Mouse (Mus musculus) heart, embryonic 13.5 days (tissue): ENCODE data around the gene Rc3h1. TPM values are rescaled to one million over a fixed set of nuclear protein-coding genes. Genes with fewer than 3 reads are reported as not detected.

Experiments
- ATAC-seq: fragments of 200-750 bp; cut with Nextera tagmentation; 2 replicates; pipeline ENCODE4 v1.8.0; 2017; ENCODE audit warnings: moderate TSS enrichment; ENCODE audit not compliant: insufficient number of reproducible peaks, low FRiP score, low TSS enrichment; ENCODE audit errors: extremely low read depth
- H3K27ac ChIP-seq: fragments of 300-500 bp; sonication (generic); replicated peaks from 2 replicates; pipeline ENCODE4 v1.5.1; 2015; ENCODE audit warnings: moderate library complexity, mild to moderate bottlenecking, inconsistent platforms
- H3K27me3 ChIP-seq: fragments of 300-500 bp; sonication (generic); replicated peaks from 2 replicates; pipeline ENCODE4 v1.6.1; 2015; ENCODE audit warnings: mild to moderate bottlenecking, inconsistent platforms
- H3K36me3 ChIP-seq: fragments of 300-500 bp; sonication (generic); 2 replicates; pipeline ENCODE4 v1.6.1; 2015; ENCODE audit warnings: mild to moderate bottlenecking, inconsistent platforms
- H3K4me1 ChIP-seq: fragments of 300-500 bp; sonication (generic); 2 replicates; pipeline ENCODE4 v1.6.1; 2015; ENCODE audit warnings: inconsistent platforms
- H3K4me2 ChIP-seq: fragments of 300-500 bp; sonication (generic); 2 replicates; pipeline ENCODE4 v1.6.1; 2015; ENCODE audit warnings: inconsistent platforms, mild to moderate bottlenecking, moderate library complexity
- H3K4me3 ChIP-seq: fragments of 300-500 bp; sonication (generic); 2 replicates; pipeline ENCODE4 v1.5.1; 2015; ENCODE audit warnings: moderate library complexity, mild to moderate bottlenecking, inconsistent platforms
- H3K9ac ChIP-seq: fragments of 300-500 bp; sonication (generic); 2 replicates; pipeline ENCODE4 v1.6.1; 2015; ENCODE audit warnings: inconsistent platforms, mild to moderate bottlenecking, moderate library complexity
- H3K9me3 ChIP-seq: fragments of 300-500 bp; sonication (generic); 2 replicates; pipeline ENCODE4 v1.6.1; 2016; ENCODE audit warnings: inconsistent platforms
- WGBS: fragments of 180-500 bp; shearing (Covaris S2); methylation state at CpG from one replicate; pipeline ENCODE4 v1.1.7; 2015; ENCODE audit warnings: mixed read lengths; 5-methylcytosine and 5-hydroxymethylcytosine counted together
- polyA plus RNA-seq: library from polyadenylated mRNA; unstranded; fragments of >200 nt; fragmentation: Nextera tagmentation; extraction: Ambion mirVana; gene quantifications from 2 replicates; pipeline ENCODE4 v1.2.1, GENCODE M21; 2015

Rc3h1 gene
- polyA plus RNA-seq, 1 experiment from 2014 or later, result 5.3 TPM

DNA sequence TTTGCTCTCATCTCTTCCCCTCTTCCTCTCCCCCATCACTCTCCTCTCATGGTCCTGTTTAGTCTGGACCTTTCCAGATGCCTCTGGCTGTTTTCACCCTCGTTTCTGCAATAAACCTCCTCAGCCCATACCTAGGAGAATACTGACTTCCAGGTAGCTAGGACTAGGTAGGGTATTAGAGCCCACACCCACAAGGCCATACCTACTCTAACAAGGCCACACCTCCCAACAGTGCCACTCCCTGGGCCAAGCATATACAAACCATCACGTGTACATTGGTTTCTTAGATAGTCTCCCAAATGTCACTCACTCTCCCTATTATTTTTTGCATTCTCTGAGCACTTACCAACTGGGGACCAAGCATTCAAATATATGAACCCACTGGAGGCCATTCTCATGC lies 21.2 kb upstream of the Rc3h1 start:
- no peak for ATAC-seq
- Histone ChIP-seq H3K4me1 (no peaks in the 10 kb centered on the region), H3K9ac (no peak overlapping the region), H3K36me3 (no peaks in the 10 kb centered on the region), H3K27ac (no peak overlapping the region), H3K9me3 (no peaks in the 10 kb centered on the region), H3K4me3 (no peak overlapping the region), H3K4me2 (no peak overlapping the region), H3K27me3 (no peaks in the 10 kb centered on the region)
- 54% methylated on average over 2 of the region's 2 CpGs for WGBS

DNA sequence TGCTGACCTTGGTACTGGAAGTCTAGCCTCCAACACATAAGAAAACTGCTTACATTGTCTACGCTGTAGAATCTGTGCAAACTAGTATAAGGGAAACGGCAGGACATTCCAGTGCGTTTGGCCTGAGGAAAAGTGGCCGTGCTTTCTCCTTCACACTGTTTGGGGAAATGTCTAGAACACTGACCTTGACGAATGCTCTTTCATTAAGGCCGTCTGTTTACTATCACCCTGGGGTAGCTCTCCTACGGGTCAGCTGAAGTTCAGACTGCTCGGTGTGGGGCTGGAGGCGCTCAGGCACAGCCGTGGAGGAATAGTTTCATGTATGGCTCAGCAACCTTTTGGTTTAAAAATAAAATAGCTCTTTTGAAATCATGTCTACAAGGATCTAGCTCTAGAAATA lies 6.5 kb upstream of the Rc3h1 start:
- H3K9ac ChIP-seq, result 0 out of 2 replicates have a peak overlapping the region, but pooled peaks have one; percentile 10
- H3K27me3 ChIP-seq, result no peaks in the 10 kb centered on the region
- H3K27ac ChIP-seq, result peak overlapping the region; percentile 82
- no peak for ATAC-seq
- H3K4me2 ChIP-seq, result peak overlapping the region; percentile 47
- H3K4me1 ChIP-seq, result peaks cover 19% of the 10 kb centered on the region
- H3K9me3 ChIP-seq, result no peaks in the 10 kb centered on the region
- 23% methylated on average over 10 of the region's 10 CpGs for WGBS
- H3K36me3 ChIP-seq, result no peaks in the 10 kb centered on the region
- H3K4me3 ChIP-seq, result no peak overlapping the region

DNA sequence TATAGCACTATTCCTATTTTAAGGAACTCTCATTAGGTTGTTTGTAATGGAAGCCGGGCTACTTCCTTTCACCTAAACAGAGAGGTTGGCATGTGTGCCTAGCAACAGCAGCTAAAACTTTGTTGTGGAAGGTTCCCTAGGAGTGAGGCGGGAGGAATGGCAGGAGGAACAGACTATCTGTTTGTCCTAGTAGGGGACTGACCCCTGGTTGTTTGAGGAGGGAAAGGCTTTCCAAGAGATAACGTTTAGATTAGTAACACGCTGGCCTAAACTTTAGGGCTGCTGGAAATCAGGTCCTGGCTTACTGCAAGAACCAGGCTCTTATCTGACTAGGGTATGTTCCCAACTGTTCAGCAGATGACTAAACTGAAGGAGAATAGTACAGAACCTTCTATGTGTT lies 2.2 kb upstream of the Rc3h1 start:
- H3K36me3 ChIP-seq, result no peaks in the 10 kb centered on the region
- 10% methylated on average over 4 of the region's 4 CpGs for WGBS
- H3K4me1 ChIP-seq, result peaks cover 39% of the 10 kb centered on the region
- no peaks in the 10 kb centered on the region for H3K27me3 ChIP-seq
- H3K9ac ChIP-seq, result no peak overlapping the region
- H3K9me3 ChIP-seq, result no peaks in the 10 kb centered on the region
- no peak overlapping the region for H3K4me3 ChIP-seq
- peak overlapping the region; percentile 37; the same call in 1 of the 2 replicates for H3K27ac ChIP-seq
- ATAC-seq, result no peak
- H3K4me2 ChIP-seq, result no peak overlapping the region

DNA sequence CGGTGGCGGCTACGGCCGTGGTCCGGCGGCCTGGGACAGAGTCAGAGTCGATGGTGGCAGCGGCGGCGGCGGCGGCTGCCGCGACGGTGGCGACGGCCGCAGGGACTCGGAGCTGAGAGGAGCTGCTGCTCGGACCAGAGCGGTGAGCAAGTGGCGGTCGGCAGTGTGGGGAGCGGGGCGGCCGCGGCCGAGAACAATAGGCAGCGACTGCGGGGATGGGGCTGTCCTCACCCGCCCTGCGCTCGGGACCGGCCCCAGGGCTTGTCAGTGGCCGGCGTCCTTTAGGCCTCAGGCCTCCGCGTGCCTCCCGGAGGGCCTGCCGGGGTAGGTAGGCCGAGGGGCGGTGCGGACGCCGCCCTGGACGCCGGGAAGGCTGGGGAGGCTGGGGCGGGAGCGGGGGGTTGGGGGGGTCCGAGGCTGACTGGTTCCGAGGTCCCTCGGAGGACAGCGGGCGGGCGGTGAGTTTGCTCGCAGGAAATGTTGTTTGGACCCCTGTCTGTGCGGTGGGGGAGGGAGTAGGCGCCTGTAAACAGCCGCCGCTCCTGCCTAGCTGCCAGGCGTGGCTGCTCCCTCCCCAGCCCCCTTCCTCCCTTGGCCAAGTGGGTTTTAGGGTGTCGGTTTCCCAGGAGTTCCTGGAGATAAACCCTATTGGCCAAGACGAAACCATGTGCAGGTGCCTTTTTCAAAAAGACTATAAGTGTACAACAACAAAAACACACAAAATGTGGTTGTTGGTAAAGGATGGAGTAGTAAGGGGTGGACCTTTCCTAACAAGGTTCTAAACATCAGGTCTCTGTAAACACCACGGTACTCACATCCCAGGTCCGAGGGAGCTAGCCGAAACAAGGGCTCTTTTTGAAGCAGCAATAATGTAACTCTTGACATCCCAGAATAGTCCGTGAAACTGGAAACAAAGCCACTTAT lies 602 bp downstream of the Rc3h1 start:
- no peaks in the 10 kb centered on the region for H3K9me3 ChIP-seq
- H3K4me2 ChIP-seq, result peak overlapping the region; percentile 80
- H3K36me3 ChIP-seq, result no peaks in the 10 kb centered on the region
- WGBS, result 1% methylated on average over 67 of the region's 67 CpGs
- ATAC-seq, result peak; percentile 73
- H3K9ac ChIP-seq, result peak overlapping the region; percentile 94
- peak overlapping the region; percentile 94 for H3K27ac ChIP-seq
- peak overlapping the region; percentile 85 for H3K4me3 ChIP-seq
- no peaks in the 10 kb centered on the region for H3K27me3 ChIP-seq
- peaks cover 40% of the 10 kb centered on the region for H3K4me1 ChIP-seq

DNA sequence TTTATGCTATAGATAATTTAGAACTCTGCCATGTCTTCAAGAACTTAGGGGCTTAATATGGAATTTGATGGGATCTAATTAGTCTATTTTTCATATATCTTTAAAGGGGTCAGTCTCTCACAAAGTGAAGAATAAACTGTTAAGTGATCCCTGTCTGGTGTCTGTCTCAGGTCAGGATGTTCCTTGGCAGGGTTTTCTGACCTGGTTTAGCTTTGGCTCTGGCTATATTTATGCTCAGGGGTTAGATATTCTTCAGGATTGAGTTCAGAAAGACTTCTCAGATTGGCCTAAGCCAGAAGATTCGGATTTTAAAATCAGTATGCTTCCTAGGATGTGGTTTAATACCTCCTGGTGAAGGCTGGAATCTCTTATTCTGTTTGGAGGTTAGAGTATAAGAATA lies 4.0 kb downstream of the Rc3h1 start:
- no peaks in the 10 kb centered on the region for H3K9me3 ChIP-seq
- H3K4me3 ChIP-seq, result no peak overlapping the region
- H3K36me3 ChIP-seq, result 0 out of 2 replicates have a peak, but pooled peaks cover 3% of the 10 kb centered on the region
- no peak for ATAC-seq
- no peak overlapping the region for H3K9ac ChIP-seq
- H3K4me2 ChIP-seq, result no peak overlapping the region
- no peaks in the 10 kb centered on the region for H3K27me3 ChIP-seq
- 86% methylated on average over 1 of the region's 1 CpGs for WGBS
- H3K27ac ChIP-seq, result no peak overlapping the region
- peaks cover 28% of the 10 kb centered on the region for H3K4me1 ChIP-seq

DNA sequence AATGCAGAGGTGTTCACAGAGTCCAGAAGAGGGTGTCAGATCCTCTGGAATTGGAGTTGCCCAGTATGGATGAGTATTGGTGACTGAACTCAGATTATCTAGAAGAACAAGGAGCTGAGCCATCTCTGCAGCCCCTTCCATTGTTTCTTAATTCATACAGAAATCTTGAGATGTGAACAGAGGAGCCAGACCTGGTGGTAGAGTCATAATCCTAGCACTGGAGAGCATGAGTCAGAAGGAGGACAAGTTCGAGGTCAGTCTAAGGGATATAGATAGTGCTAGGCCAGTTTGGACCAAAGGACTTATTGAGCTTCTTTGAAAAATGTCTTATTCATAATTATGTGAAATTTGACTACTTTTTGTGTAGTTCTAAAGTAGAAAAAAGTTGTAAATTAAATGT lies 4.6 kb downstream of the Rc3h1 start:
- Histone ChIP-seq H3K27ac (no peak overlapping the region), H3K9ac (no peak overlapping the region), H3K4me2 (no peak overlapping the region), H3K4me1 (peaks cover 22% of the 10 kb centered on the region), H3K36me3 (0 out of 2 replicates have a peak, but pooled peaks cover 3% of the 10 kb centered on the region), H3K27me3 (no peaks in the 10 kb centered on the region), H3K9me3 (no peaks in the 10 kb centered on the region), H3K4me3 (no peak overlapping the region)
- WGBS, result 81% methylated on average over 1 of the region's 1 CpGs
- ATAC-seq, result no peak

DNA sequence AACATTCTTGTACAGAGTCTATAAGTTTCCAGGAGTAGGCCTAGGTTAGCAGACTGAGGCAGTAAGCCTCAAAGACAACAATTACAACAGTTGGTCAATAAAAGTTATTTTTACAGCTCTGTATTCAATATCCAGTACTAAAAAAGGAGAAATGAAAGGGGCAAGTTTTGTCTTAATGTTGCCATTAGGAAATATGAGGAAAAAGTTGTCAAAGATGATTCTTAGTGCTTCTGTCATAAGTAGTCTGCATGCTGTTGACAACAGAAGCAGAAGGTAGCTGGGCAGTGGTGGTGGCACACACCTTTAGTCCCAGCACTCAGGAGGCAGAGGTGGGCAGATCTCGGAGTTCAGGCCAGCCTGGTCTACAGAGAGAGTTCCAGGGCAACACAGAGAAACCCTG lies 13.2 kb downstream of the Rc3h1 start:
- Histone ChIP-seq H3K4me3 (no peak overlapping the region), H3K4me2 (no peak overlapping the region), H3K4me1 (peaks cover 25% of the 10 kb centered on the region), H3K36me3 (0 out of 2 replicates have a peak, but pooled peaks cover 17% of the 10 kb centered on the region), H3K27ac (no peak overlapping the region), H3K9me3 (no peaks in the 10 kb centered on the region), H3K27me3 (no peaks in the 10 kb centered on the region), H3K9ac (no peak overlapping the region)
- WGBS, result 93% methylated on average over 1 of the region's 1 CpGs
- ATAC-seq, result no peak

DNA sequence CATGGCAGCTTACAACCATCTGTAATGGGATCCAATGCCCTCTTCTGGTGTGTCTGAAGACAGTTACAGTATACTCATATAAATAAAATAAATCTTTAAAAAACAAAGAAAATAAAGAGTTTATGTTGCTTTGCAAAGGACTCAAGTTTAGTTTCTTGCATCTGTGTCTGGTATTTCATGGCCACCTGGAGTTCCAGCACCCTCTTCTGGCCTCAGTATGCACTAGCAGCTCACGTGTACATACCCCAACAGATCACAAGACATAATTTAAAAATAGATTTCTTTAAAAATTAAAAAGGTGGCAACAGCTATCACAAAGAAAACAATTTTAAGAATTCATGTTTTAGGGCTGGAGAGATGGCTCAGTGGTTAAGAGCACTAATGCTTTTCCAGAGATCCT lies 15.7 kb downstream of the Rc3h1 start:
- Histone ChIP-seq H3K27me3 (no peaks in the 10 kb centered on the region), H3K9me3 (no peaks in the 10 kb centered on the region), H3K9ac (no peak overlapping the region), H3K4me1 (peaks cover 27% of the 10 kb centered on the region), H3K27ac (no peak overlapping the region), H3K4me3 (no peak overlapping the region), H3K36me3 (0 out of 2 replicates have a peak, but pooled peaks cover 17% of the 10 kb centered on the region), H3K4me2 (no peak overlapping the region)
- WGBS, result 93% methylated on average over 1 of the region's 1 CpGs
- ATAC-seq, result no peak

DNA sequence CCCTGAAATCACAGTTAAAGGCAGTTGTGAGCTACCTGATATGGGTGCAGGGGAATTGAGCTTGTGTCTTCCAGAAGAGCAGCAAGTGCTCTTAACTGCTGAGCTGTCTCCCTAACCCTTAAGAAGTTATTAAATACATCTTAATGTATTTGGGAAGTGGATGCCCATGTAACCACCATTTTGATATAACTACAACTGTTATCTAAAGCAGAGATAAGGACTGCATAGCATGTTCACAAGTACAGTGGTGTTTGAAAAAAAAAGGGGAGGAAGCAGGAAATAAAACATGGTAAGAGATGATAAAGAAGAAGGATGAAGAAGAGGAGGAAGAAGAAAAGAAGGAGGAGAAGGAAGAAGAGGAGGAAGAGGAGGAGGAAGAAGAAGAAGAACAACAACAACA lies 25.1 kb downstream of the Rc3h1 start:
- Histone ChIP-seq H3K4me2 (no peak overlapping the region), H3K27me3 (no peaks in the 10 kb centered on the region), H3K27ac (no peak overlapping the region), H3K4me3 (no peak overlapping the region), H3K9me3 (no peaks in the 10 kb centered on the region), H3K4me1 (peaks cover 18% of the 10 kb centered on the region; the same call in 1 of the 2 replicates), H3K9ac (no peak overlapping the region), H3K36me3 (peaks cover 37% of the 10 kb centered on the region)
- ATAC-seq, result no peak

DNA sequence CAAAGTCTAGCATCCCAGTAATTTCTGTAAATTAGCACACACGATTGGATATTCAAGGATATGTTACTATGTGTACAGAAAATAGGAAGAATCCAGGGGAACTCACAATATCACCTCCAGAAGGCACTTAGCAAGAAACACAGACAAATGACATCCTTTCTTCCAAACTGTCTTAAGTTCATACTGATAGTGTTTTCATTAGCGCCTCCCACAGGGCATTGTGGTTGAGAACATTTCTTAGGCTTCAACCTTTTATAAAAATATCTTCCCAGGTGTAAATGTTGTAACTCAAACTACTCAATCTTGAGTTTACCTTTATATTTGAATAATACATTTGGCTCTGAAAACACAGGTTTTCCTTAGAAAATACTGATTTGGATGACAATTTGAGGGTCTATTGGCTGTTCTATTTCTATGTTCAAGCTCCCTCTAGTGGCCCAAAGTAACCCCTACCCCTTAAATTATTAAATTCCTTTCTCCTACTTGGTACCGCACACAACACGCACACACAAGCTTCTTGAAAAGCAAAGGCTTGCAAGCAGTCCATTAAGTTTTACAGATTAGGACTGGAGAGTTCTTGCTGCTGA lies 27.8 kb downstream of the Rc3h1 start:
- WGBS, result 64% methylated on average over 4 of the region's 4 CpGs
- Histone ChIP-seq H3K27me3 (no peaks in the 10 kb centered on the region), H3K36me3 (peaks cover 60% of the 10 kb centered on the region), H3K9ac (no peak overlapping the region), H3K27ac (no peak overlapping the region), H3K4me2 (no peak overlapping the region), H3K4me3 (no peak overlapping the region), H3K4me1 (peaks cover 8% of the 10 kb centered on the region; the same call in 1 of the 2 replicates), H3K9me3 (no peaks in the 10 kb centered on the region)
- no peak for ATAC-seq

DNA sequence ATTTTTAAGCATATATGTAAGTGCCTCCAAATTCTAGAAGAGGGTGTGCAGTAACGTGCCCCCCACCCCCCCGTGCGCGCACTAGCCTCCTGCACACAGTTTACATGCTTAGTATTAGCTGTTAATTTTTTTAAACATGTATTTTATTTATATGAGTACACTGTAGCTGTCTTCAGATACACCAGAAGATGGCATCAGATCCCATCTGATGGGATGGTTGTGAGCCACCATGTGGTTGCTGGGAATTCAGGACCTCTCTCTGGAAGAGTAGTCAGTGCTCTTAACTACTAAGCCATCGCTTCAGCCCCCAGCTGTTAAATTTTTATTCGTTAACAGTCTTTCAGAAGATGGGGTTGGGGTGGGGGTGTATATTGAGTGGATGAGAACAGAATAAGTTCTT lies 29.3 kb downstream of the Rc3h1 start:
- Histone ChIP-seq H3K4me2 (no peak overlapping the region), H3K4me1 (peaks cover 8% of the 10 kb centered on the region; the same call in 1 of the 2 replicates), H3K4me3 (no peak overlapping the region), H3K36me3 (peaks cover 65% of the 10 kb centered on the region), H3K27me3 (no peaks in the 10 kb centered on the region), H3K9ac (no peak overlapping the region), H3K27ac (no peak overlapping the region), H3K9me3 (no peaks in the 10 kb centered on the region)
- ATAC-seq, result no peak
- WGBS, result 95% methylated on average over 6 of the region's 6 CpGs
